Mouse (Mus musculus): ENCODE results near the gene Gas2.

The Gas2 gene

DNA sequence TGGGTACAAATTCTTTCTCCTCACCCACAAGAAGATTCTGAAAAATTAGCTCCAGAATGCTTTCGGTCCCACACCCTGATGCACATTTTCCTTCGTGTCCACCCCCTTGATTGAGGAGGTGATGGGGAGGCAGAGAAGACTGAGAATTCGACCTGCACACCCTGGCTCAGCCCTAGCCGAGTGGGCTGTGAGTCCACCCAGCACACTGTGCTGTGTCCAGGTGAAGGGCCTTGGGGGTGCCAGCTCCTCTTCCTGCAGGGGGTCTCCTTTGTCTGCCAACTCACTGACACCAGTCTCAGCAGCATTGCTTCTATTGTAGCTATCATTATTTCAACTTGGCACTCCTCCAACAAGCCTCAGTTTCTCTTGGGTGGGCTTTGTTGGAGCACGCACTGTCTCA, 111.3 kb downstream of the Gas2 start:
- 58% methylated on average over 5 of the region's 5 CpGs for WGBS

DNA sequence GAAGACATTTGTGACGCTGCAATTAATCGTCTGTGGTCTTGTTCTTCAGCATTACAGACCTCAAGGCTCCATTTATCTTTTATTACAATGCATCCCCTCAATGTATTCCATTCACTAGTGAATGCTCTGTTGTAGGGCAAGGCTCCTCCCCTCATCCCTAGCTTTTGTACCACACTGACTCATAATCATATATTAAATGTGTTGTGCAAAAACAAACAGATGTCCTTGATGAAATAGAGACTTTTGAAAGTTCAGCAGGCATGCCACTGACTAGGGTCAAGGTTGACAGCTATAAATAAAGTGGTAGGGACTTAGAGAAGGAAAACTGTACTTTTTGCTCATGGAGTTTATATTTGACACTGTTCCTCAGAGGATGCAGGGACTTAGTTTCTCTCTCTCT, 111.7 kb downstream of the Gas2 start:
- WGBS = 66% methylated on average over 2 of the region's 2 CpGs

DNA sequence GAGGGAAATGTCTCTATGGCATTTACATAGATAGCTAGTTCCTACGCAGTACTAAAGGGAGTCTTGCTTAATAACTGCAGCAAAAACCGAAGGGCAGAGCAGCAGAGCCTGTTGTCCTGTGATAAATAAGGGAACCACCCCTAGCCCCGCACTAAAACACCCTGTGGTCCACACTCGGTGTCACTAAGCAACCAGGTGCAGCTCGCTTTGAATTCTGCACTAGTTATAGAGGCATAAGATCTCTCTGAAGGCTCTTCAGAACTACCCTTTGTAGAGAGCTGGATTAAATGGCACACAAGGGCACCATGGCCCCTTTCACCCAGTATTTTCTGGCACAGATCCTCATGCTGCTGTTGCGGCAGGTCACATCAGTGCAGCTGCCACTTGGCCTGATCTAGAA, 113.4 kb downstream of the Gas2 start:
- 67% methylated on average over 6 of the region's 6 CpGs for WGBS

DNA sequence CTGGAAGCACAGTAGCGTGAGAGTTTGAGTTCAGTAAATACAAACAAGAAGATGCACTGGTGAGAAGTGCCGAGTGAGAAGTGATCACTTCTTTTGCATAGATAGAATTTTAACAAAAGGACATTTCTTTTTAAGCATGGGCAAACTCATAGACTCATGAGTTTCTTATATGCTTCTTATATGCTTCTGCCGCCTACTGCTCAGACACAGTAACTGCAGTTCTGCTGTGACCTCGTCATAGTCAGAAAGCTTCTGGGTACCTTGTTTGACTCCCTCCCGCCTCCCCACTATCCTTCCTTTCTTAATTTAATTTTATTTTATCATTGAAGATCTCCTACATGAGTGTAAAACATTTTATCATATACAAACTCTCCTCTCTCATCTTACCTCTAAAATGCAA, 117.5 kb downstream of the Gas2 start:
- 56% methylated on average over 5 of the region's 5 CpGs for WGBS

DNA sequence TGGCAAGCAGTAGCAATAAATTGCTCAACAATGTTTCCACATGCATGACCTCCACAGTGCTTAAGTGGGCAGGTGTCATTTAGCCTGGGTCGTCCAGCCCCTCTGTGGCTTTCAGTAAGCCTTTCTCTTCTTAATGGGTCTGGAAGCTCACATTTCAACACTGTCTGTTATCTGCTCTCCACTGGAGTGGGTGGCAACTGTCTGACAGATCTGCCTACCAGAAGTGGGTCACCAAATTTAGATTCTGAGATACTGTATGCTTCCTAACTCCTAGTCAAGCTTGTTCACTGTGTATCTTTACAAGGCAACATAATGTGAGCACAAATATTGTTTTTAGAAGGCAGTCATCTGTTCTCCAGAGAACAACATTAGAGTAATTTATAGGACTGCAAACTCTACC, 120.5 kb downstream of the Gas2 start:
- WGBS = 32% methylated on average over 1 of the region's 1 CpGs

DNA sequence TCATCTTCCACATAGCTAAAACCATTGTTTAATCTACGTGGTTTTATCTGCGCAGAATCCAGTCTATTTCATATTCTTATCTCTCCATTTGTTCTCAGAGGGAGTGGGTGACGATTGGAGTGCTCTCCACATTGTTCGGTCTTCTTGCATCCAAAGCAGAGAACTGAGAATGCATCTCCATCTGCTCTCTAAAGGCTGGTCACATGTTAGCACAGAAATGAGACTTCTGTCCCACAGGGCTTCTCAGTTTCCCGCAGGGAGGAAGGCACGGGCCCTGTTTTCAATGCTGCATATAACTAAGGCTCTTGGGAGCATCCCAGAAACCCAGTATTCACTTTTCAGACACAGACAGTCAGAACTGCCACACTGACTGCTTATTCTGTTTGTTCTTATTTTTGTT, 123.9 kb downstream of the Gas2 start:
- WGBS = 35% methylated on average over 6 of the region's 6 CpGs

DNA sequence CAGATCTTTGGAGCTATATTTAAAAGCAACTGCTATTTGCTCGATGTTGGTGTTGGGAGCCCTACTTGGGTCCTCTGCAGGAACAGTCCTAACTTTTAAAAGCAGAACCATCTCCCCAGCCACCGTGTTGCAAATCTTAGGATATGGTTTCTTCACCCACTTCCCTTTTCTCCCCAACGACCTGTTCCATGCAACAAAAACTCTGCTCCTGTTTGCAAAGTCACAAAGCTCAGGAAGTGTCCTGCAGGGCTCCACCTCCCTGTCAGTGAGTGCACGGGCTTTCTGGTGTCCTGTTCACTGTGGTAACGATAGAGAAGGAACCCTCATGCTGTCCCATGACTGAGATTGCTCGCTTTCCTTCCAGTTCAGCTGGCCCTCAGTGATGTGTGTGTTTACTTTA, 125.1 kb downstream of the Gas2 start:
- 74% methylated on average over 6 of the region's 6 CpGs for WGBS

DNA sequence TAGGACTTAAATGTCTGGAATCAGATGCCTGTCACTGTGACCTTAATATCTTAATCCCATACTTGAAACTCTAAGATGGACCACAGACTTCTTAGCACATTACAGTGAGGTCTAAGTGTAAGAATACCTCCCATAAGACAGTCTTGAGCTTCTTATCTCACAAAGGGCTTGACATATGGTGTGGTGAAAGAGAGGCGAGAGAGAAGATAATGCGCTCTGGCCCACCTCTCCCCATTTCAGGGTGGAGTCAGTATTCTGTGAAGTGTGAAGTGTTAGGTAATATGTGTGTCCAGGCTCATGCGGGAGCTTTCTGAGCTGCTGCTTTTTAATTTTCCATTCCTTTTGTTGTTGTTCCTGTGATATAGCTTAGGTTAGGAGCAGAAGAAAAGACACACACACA, 129.2 kb downstream of the Gas2 start:
- 93% methylated on average over 3 of the region's 3 CpGs for WGBS

DNA sequence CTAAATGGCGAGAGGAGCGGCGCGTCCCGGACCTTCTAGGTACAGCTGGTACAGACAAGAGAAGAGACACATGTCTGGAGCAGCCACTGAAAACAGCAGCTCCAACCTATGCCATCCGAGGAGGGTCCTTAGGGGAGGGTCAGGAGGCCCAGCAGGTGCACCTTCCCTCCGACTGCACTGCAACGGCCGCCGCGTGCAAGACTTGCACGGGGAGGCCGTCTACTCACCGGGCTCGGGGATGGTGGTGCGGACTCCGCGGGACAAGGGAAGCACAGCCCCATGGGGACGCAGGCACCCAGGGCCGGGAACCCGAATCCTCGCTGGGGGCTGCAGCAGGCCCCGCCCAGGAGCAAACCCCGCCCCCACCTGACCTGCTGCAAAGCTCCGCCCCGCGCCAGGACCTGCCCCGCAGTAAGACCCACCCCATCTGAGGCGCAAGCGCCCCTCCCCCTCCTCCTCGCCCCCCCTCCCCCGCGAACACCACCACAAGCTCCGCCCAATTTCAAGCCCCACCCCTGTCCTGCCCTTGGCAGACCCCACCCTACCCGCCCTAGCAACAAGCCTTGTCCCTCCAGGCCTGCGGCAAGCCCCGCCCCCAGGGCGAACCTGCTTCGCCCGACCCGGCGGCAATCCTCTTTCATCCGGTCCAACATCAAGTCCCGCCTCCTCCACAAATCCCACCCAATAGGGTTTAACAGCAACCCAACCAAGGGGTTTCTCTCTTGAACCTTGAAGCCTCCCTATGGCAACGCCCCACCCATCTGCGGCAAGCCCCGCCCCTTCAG, 143.9 kb downstream of the Gas2 start, which contains the start of gene Svip:
TSS of gene Svip (minus strand) at position 508 of the 785 bp plus-strand sequence.
- WGBS = 1% methylated on average over 45 of the region's 47 CpGs

DNA sequence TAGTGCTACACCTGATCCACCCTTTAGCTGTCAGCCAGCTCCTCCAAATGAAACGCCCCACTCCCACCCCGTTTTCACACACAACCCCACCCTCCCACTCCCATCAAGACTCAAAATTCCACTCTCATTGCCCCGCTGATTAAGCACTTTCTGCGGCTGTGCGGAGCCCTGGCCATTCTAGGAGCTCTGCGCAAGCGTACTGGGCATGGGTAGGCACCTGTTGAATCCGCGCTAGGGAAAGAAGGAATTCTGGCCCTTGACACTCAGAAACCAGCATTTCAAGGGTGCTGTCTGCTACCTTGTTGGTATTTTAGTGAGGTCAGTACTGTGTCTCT, 144.4 kb downstream of the Gas2 start:
- whole genome bisulfite sequencing = 1% methylated on average over 9 of the region's 9 CpGs

DNA sequence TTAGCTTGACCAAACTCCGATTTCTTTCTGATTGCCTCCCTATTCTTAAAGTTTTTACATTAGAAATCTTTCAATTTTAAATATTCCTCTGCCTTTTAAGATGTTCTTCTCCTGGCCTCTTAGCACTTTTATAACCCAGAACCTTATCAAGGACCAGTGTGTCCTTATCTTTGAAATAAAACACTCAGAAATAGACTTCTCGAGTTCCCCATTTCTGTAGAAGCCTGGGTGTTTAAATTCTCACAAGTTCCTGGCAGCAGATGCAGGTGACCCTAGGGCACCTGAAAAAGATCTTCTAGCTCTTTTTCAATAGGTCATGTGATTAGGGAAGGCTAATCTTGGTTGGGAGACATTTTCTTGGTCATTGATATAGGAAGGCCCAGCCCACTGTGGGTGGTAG, 145.3 kb downstream of the Gas2 start:
- WGBS = 93% methylated on average over 2 of the region's 2 CpGs

DNA sequence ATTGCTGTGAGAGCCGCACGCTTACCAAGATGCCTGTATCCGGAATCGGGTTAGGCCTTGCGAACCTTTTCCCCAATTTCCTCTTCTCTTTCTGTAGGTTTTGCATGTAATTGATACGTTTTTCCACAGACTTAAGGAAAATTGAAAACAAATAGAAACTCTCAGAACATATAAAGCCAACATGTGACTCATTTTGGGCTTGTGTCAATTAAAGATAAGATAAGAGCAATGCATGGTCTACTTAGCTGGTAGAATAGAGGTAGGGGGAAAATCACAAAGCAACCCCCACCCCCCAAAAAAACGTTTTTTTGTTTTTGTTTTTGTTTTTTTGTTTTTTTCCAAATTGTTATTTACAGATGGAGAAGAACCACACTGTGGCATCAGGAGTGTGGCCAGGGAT, 151.6 kb downstream of the Gas2 start:
- WGBS = 80% methylated on average over 7 of the region's 7 CpGs

DNA sequence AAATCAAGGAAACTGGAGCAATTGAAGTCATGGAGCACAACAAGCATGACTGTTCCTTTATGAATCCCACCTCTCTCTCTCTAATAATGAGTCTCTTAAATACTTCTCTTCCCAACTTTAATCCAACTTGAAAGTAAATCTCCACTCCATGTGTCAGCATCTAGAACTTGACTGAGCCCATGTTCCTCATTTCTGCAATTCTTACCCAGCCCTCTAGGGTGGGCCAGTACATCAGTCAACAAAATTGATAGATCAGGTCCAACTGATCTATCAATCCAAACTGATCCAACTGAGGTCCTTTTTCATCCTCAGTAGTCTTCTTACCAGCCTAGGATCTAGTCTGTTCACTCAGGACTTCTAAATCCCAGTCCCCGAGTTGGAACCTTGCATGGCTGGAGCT, 153.4 kb downstream of the Gas2 start:
- 83% methylated on average over 1 of the region's 1 CpGs for WGBS

DNA sequence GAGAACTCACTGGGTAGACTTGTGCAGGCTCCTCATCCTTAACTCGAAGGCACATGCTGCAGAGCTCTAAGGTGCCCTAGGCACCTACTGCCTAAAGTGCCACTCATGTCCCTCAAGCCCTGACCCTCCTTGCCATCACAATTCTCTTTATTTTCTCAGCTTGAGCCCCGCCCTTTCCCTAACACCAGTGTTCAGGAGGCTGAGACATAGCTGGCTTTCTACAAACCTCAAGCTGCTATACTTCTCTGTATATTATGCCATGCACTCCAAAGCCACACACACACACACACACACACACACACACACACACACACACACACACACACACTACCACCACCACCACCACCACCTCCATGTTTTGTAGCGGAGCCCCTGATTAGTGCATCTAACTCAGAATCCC, 153.8 kb downstream of the Gas2 start, which contains the start of gene 1700015G11Rik:
TSS of gene 1700015G11Rik (minus strand) at position 101 of the 400 bp plus-strand sequence.
- 84% methylated on average over 3 of the region's 3 CpGs for WGBS

DNA sequence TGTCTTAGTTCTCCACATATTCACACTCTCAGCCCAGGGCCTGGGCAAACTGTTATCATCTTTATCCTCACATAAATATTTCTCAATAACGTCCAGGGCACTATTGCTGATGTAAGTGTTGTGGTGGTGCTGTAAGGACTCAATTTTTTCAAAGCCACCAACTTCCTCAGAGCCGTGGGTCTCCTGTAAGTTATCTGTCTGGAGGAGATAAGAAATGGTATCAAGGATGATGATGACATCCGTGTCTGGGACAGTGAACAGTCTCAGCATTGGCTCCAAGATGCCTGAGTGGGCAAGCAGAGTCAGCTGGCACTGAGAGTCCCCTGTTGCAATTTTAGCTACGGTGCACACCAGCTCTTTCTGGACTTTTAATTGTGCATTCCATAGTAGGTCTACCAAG, 160.2 kb downstream of the Gas2 start:
- 89% methylated on average over 4 of the region's 4 CpGs for WGBS

DNA sequence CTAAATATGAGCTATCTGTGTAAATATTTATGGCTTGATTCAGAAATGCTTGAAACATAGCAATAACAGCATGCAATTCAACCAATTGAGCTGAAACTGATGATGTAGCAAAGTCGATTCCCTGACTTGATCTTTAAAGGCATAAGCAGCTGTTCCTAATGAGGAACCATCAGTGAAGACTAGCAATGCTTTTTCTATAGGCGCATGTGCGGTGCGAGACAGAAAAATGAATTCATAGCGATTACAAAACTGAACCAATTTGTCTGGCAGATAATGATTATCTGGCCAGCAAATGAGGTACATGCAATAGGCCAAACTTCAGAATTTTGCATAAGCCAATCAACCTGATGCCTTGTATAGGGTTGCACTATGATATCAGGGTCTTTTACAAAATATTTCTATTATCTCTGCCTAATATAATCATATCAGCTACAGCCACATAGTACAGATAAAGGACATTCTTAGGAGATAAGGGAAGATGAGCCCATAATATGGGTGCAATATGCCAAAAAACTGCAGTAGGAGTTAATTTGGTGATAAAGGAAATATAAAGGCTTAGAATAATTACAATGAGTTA, 162.3 kb downstream of the Gas2 start:
- 87% methylated on average over 5 of the region's 5 CpGs for WGBS

DNA sequence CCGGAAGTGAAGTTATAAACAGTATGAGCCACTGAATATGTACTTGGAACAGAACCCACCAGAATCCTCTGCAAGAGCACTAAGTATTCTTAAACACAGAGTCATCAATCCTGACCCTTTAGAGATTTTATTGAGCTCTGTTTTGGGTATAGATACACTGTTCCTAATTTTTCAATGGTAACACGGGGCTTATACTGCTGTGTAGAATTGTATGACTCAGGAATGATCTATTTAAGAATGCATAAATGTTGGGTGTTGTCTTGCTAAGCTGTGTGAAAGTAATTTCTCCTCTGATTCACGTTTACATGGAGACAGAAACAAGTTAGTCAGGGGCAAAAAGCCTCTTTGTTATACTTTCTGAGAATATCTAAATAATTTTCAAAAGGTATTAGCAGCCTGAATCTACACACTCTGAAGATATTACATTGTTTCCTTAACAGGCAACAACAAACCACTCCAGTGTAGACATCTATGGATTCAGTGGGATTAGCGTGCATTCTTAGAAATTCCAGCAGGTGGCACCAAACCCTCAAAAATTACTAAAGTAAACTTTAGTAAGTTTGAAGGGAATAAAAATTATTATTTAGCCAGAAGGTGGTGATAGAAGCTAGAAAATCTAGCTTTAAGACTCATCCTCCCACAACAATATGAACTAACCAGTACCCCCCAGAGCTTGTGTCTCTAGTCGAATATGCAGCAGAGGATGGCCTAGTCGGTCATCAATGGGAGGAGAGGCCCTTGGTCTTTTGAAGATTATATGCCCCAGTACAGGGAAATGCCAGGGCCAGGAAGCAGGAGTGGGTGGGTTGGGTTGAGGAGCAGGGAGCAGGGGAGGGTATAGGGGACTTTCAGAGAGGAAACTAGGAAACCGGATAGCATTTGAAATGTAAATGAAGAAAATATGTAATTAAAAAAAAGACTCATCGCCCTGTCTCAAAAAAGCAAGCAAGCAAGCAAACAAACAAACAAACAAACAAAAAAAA, 176.1 kb downstream of the Gas2 start:
- 35% methylated on average over 8 of the region's 8 CpGs for WGBS

Measured in cerebral cortex, adult 2 months (tissue).